Mouse (Mus musculus): ENCODE measurements at regions not wholly inside any gene's neighbourhood (a gene's known extent, or its start where the extent isn't known, plus 50 kb on each side); places are given as distances from the start of the nearest gene placed in this dataset.
A peak's percentile ranks its signal among the peaks of the same experiment; 100 is the strongest.

DNA sequence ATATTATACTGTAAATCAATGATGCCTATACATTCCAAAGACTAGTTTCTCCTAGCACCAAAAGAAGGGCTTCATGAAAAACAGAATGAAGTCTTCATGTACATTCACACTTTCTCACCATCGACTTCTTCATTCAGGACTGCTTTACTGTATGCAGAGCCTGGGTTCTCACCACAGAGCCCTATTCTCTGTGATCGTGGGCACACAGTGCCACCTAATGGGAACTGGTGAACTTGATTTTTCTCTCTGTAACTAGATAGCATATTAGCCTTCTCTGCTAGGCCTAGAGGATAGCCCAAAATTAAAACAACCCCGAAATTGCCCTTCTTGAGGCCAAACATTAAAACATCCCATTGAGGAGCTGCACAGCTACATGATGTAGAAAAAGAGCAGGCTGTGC, 2458.6 kb upstream of the Gm6569 start:
- peak; percentile 81 for DNase-seq (ENCODE audit: low read depth)
